In the genomic region with DNA sequence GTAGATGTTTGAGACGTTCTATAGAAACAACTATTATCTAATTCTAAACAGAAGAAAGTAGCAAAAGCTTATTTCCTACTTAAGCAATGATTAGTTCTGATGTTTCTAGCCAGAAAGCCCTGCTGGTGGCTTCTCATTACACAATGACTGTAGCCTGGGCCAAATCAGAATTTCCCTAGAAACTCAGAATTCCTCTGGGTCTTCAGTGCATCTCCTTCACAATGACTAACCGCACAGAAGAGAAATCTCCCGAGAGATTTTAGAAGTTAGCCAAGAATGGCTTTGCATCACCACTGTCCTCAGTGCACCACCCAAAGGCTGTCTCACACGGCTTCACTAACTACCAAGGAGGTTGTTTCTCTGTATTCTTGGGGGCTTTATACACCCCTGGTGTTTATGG, we compare ENCODE assay signal across 13 mouse cellular contexts.
"Had no signal": no experiment of that assay in that cellular context is flagged by ENCODE, and none has a peak within 500 bp of the region (broad histone marks: within the 10 kb centered on the region; RNA-seq: fewer than 3 reads in every experiment).

No protein-coding gene starts in this region.

- DNase-seq: kidney, postnatal 25 days; lung, embryonic 14.5 days; lung, postnatal 10 days; lung, postnatal 4 days; right cerebral cortex, postnatal 4 days; thymus, adult 2 months; thymus, postnatal 25 days had no signal

- H3K4me1 ChIP-seq: limb, embryonic 15.5 days; liver, embryonic 12.5 days; midbrain, embryonic 10.5 days; midbrain, embryonic 15.5 days; neural tube, embryonic 13.5 days; stomach, embryonic 15.5 days had no signal

- H3K9me3 ChIP-seq: limb, embryonic 15.5 days; liver, embryonic 12.5 days; midbrain, embryonic 10.5 days; midbrain, embryonic 15.5 days; neural tube, embryonic 13.5 days; stomach, embryonic 15.5 days had no signal

- ATAC-seq: liver, embryonic 12.5 days; midbrain, embryonic 15.5 days had no signal

- H3K36me3 ChIP-seq: limb, embryonic 15.5 days; liver, embryonic 12.5 days; midbrain, embryonic 10.5 days; midbrain, embryonic 15.5 days; neural tube, embryonic 13.5 days; stomach, embryonic 15.5 days had no signal

- H3K9ac ChIP-seq: limb, embryonic 15.5 days; liver, embryonic 12.5 days; lung, embryonic 14.5 days; midbrain, embryonic 15.5 days; neural tube, embryonic 13.5 days; stomach, embryonic 15.5 days had no signal

- H3K27ac ChIP-seq: limb, embryonic 15.5 days; liver, embryonic 12.5 days; midbrain, embryonic 10.5 days; midbrain, embryonic 15.5 days; neural tube, embryonic 13.5 days; stomach, embryonic 15.5 days had no signal

- H3K4me3 ChIP-seq: limb, embryonic 15.5 days; liver, embryonic 12.5 days; midbrain, embryonic 10.5 days; midbrain, embryonic 15.5 days; neural tube, embryonic 13.5 days; stomach, embryonic 15.5 days had no signal

- H3K27me3 ChIP-seq: limb, embryonic 15.5 days; liver, embryonic 12.5 days; midbrain, embryonic 15.5 days; neural tube, embryonic 13.5 days; stomach, embryonic 15.5 days had no signal

- H3K4me2 ChIP-seq: limb, embryonic 15.5 days; liver, embryonic 12.5 days; lung, embryonic 14.5 days; midbrain, embryonic 15.5 days; neural tube, embryonic 13.5 days; stomach, embryonic 15.5 days had no signal
